Mouse (Mus musculus) forebrain, embryonic 14.5 days (tissue): Measurements from ENCODE around the gene Cfh. TPM values are rescaled to one million over a fixed set of nuclear protein-coding genes. Genes with fewer than 3 reads are reported as not detected.

Experiments
- ATAC-seq: fragments of 200-750 bp; cut with Nextera tagmentation; 2 replicates; pipeline ENCODE4 v1.8.0; 2017; ENCODE audit warnings: mild to moderate bottlenecking, moderate library complexity
- DNase-seq: peaks from one replicate; pipeline ENCODE4 v3.0.0-alpha.2; 2015; ENCODE audit warnings: low spot score
- H3K27ac ChIP-seq: fragments of 300-500 bp; sonication (generic); 2 replicates; pipeline ENCODE4 v1.5.1; 2014; ENCODE audit warnings: low read depth, mild to moderate bottlenecking, control low read depth, low read length, moderate library complexity
- H3K27me3 ChIP-seq: fragments of 300-500 bp; sonication (generic); replicated peaks from 2 replicates; pipeline ENCODE4 v1.6.1; 2014; ENCODE audit warnings: low read length, control low read depth, mixed read lengths; ENCODE audit not compliant: control insufficient read depth, insufficient read depth
- H3K36me3 ChIP-seq: fragments of 300-500 bp; sonication (generic); 2 replicates; pipeline ENCODE4 v1.6.1; 2014; ENCODE audit warnings: low read length, control low read depth; ENCODE audit not compliant: control insufficient read depth, insufficient read depth
- H3K4me1 ChIP-seq: fragments of 300-500 bp; sonication (generic); 2 replicates; pipeline ENCODE4 v1.6.1; 2014; ENCODE audit warnings: antibody characterized with exemption, low read length, control low read depth; ENCODE audit not compliant: control insufficient read depth, insufficient read depth
- H3K4me2 ChIP-seq: fragments of 300-500 bp; sonication (generic); 2 replicates; pipeline ENCODE4 v1.6.1; 2014; ENCODE audit warnings: mild to moderate bottlenecking, control low read depth, low read length
- H3K4me3 ChIP-seq: fragments of 300-500 bp; sonication (generic); 2 replicates; pipeline ENCODE4 v1.5.1; 2014; ENCODE audit warnings: low read depth, low read length, control low read depth
- H3K9ac ChIP-seq: fragments of 300-500 bp; sonication (generic); 2 replicates; pipeline ENCODE4 v1.6.1; 2014; ENCODE audit warnings: mild to moderate bottlenecking, low read length, control low read depth, moderate library complexity
- H3K9me3 ChIP-seq: fragments of 300-500 bp; sonication (generic); replicated peaks from 2 replicates; pipeline ENCODE4 v1.6.1; 2016; ENCODE audit warnings: low read length, control low read depth, mixed read lengths; ENCODE audit not compliant: control insufficient read depth
- WGBS: fragments of 180-500 bp; shearing (Covaris S2); extraction: QIAGEN DNeasy Blood & Tissue Kit; methylation state at CpG from one replicate; pipeline ENCODE4 v1.1.7; 2014; 5-methylcytosine and 5-hydroxymethylcytosine counted together
- polyA plus RNA-seq: library from polyadenylated mRNA; unstranded; fragments of >200 nt; fragmentation: Nextera tagmentation; extraction: Ambion mirVana; gene quantifications from 2 replicates; pipeline ENCODE4 v1.2.1, GENCODE M21; 2014

Cfh gene
- polyA plus RNA-seq, 1 experiment from 2014 or later = 11.6 TPM

GRCm38 (mm10) chr1:140158970-140159369 is 24.6 kb downstream of the Cfh start:
- Histone ChIP-seq H3K9ac (no peak overlapping the region), H3K4me1 (no peaks in the 10 kb centered on the region), H3K27ac (no peak overlapping the region), H3K9me3 (no peaks in the 10 kb centered on the region), H3K4me3 (no peak overlapping the region), H3K27me3 (no peaks in the 10 kb centered on the region), H3K36me3 (no peaks in the 10 kb centered on the region), H3K4me2 (no peak overlapping the region)
- 69% methylated on average over 2 of the region's 3 CpGs for WGBS
- DNase-seq = no peak
- ATAC-seq = no peak

DNA sequence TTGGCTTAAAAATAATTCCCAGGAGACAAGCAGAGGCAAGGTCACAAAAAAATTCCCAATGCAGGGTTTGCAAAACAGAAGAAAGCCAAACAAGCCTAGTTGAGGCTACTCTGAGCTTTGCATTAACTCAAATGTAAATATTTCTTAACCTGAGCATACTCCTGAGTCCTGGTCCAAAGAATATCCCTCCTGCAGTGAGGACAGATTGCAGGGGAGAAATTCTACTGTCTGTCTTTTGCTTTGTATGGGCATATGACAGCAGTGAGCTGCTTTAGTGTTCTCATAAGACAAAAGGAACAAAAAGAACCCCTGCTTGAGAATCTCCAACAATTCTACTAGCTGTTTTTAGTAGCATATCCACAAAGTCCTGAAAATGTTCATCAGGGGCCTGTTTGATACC is 114.1 kb downstream of the Cfh start:
- Histone ChIP-seq H3K4me3 (no peak overlapping the region), H3K27me3 (no peaks in the 10 kb centered on the region), H3K36me3 (no peaks in the 10 kb centered on the region), H3K4me1 (no peaks in the 10 kb centered on the region), H3K9ac (no peak overlapping the region), H3K4me2 (no peak overlapping the region), H3K9me3 (no peaks in the 10 kb centered on the region), H3K27ac (no peak overlapping the region)
- DNase-seq (no peak), ATAC-seq (no peak)

Other genes starting within 250 kb of the Cfh start
- gene Kcnt2, start 62.4 kb upstream of the Cfh start, polyA plus RNA-seq = 1.9 and 2.7 TPM in 2 replicates